Mouse (Mus musculus): ENCODE results near the gene Ldhc.

DNA sequence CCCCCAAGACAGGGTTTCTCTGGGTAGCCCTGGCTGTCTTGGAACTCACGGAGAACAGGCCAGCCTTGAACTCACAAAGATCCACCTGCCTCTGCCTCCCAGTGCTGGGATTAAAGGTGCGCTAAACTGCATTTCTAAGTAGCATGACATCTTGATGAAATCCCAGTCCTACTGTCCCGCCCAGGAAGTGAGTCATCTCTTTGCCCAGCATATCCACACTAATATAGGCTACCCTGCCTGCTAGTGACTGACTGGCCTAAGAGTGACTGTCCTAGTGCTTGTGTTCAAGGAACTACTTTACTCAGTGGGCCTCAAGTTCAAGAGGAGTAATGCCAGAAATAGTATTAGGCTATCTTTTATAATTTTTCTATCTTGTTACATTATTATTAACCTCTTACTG is 55.4 kb downstream of the Ldhc start:
- TF ChIP-seq POLR2A (IDR thresholded peaks at IDR 0.05; ENCODE audit: low read depth, low read length) = no peak
- no peak for TF ChIP-seq CTCF (conservative IDR thresholded peaks at IDR 0.05; ENCODE audit: insufficient read depth, insufficient read length, low read depth, low read length)
